In the genomic region with DNA sequence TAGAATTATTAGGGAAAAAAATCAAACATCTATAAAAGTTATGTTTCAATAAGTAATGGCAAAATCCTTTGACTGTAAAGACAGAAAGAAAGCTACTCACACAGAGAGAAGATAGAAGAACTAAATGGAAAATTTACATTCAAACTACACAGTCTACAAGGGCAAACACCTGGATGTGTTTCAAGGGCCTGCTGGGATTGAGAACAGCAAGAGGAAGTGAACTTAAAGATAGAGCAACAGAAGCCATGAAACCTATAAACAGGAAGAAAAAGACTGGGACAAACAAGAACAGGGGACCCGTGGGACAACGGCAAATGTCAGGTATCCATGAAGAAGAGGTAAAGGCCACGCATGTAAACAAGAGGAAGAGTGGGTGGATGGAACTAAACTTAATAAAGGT, we compare ENCODE assay signal across 19 mouse cellular contexts.
DNase-seq lines count a peak whose midpoint lies in the region; ATAC-seq and TF ChIP-seq lines count a peak whose summit lies in the region.
"Had no signal": no experiment of that assay in that cellular context is flagged by ENCODE, and none has a peak within 500 bp of the region (broad histone marks: within the 10 kb centered on the region; RNA-seq: fewer than 3 reads in every experiment).

No protein-coding gene starts in this region.

- no peak overlapping the region for H3K4me3 ChIP-seq in heart, embryonic 12.5 days
- H3K4me3 ChIP-seq in thymus, adult 2 months (ENCODE audit: control insufficient read depth, insufficient read depth, low read length) = no peak overlapping the region
- H3K4me3 ChIP-seq in hindbrain, embryonic 12.5 days = no peak overlapping the region
- H3K4me3 ChIP-seq: embryonic facial prominence, embryonic 12.5 days; forebrain, embryonic 15.5 days; heart, adult 2 months; hindbrain, embryonic 10.5 days; hindbrain, embryonic 15.5 days had no signal

- peaks cover 6% of the 10 kb centered on the region; the same call in 1 of the 2 replicates for H3K4me1 ChIP-seq in heart, embryonic 12.5 days (replicated peaks)
- peaks cover 16% of the 10 kb centered on the region for H3K4me1 ChIP-seq in thymus, adult 2 months (replicated peaks; ENCODE audit: control insufficient read depth, insufficient read depth, low read length)
- H3K4me1 ChIP-seq in hindbrain, embryonic 12.5 days = 0 out of 2 replicates have a peak, but pooled peaks cover 3% of the 10 kb centered on the region
- H3K4me1 ChIP-seq: forebrain, embryonic 15.5 days; hindbrain, embryonic 15.5 days had no signal

- no peak for ATAC-seq in heart, embryonic 12.5 days (ENCODE audit: insufficient number of reproducible peaks, low FRiP score)
- peak; percentile 33 for ATAC-seq in granulocyte monocyte progenitor cell, adult 5-6 weeks (replicated peaks; ENCODE audit: poor library complexity, severe bottlenecking)
- ATAC-seq in megakaryocyte, adult 5-6 weeks (ENCODE audit: poor library complexity, severe bottlenecking) = peak; percentile 23; the same call in 1 of the 2 replicates
- ATAC-seq in hindbrain, embryonic 12.5 days (ENCODE audit: low FRiP score) = no peak
- ATAC-seq: forebrain, embryonic 15.5 days had no signal

- no peak overlapping the region for H3K4me2 ChIP-seq in heart, embryonic 12.5 days
- no peak overlapping the region for H3K4me2 ChIP-seq in hindbrain, embryonic 12.5 days (replicated peaks)
- H3K4me2 ChIP-seq: embryonic facial prominence, embryonic 12.5 days; forebrain, embryonic 15.5 days; heart, embryonic 11.5 days; hindbrain, embryonic 15.5 days had no signal

- no peak for TF ChIP-seq POLR2A in thymus, adult 2 months (IDR thresholded peaks at IDR 0.05; ENCODE audit: control insufficient read depth, extremely low read depth, insufficient read depth, low read length, poor library complexity)

- no peak for TF ChIP-seq CTCF in thymus, adult 2 months (IDR thresholded peaks at IDR 0.05; ENCODE audit: borderline replicate concordance, control insufficient read depth, extremely low read depth, insufficient read depth, low read length, poor library complexity)

- H3K36me3 ChIP-seq in heart, embryonic 12.5 days = no peaks in the 10 kb centered on the region
- H3K36me3 ChIP-seq in thymus, adult 2 months (ENCODE audit: control insufficient read depth, insufficient read depth, low read length) = peaks cover 11% of the 10 kb centered on the region
- H3K36me3 ChIP-seq in hindbrain, embryonic 12.5 days = no peaks in the 10 kb centered on the region
- H3K36me3 ChIP-seq: embryonic facial prominence, embryonic 12.5 days; forebrain, embryonic 15.5 days; hindbrain, embryonic 10.5 days; hindbrain, embryonic 15.5 days had no signal

- H3K9ac ChIP-seq in heart, embryonic 12.5 days = no peak overlapping the region
- H3K9ac ChIP-seq in hindbrain, embryonic 12.5 days = no peak overlapping the region
- H3K9ac ChIP-seq: embryonic facial prominence, embryonic 12.5 days; forebrain, embryonic 15.5 days; hindbrain, embryonic 15.5 days had no signal

- H3K9me3 ChIP-seq in heart, embryonic 12.5 days (replicated peaks) = no peaks in the 10 kb centered on the region
- H3K9me3 ChIP-seq in hindbrain, embryonic 12.5 days (replicated peaks) = no peaks in the 10 kb centered on the region
- H3K9me3 ChIP-seq: embryonic facial prominence, embryonic 12.5 days; forebrain, embryonic 15.5 days; hindbrain, embryonic 10.5 days; hindbrain, embryonic 15.5 days had no signal

- H3K27ac ChIP-seq in heart, embryonic 12.5 days (ENCODE audit: poor library complexity, severe bottlenecking) = no peak overlapping the region
- no peak overlapping the region for H3K27ac ChIP-seq in thymus, adult 2 months (ENCODE audit: control insufficient read depth, insufficient read depth, low read length)
- no peak overlapping the region for H3K27ac ChIP-seq in hindbrain, embryonic 12.5 days
- H3K27ac ChIP-seq: embryonic facial prominence, embryonic 12.5 days; forebrain, embryonic 15.5 days; heart, adult 2 months; hindbrain, embryonic 10.5 days; hindbrain, embryonic 15.5 days had no signal

- peak; percentile 42 for DNase-seq in heart, adult 11 months
- DNase-seq in A20 (ENCODE audit: low read depth, low spot score) = peak; percentile 51
- no peak for DNase-seq in thymus, adult 2 months
- DNase-seq in right cerebral cortex, postnatal 36 days (ENCODE audit: low spot score in 2 of 2) = no peak
- DNase-seq: adrenal gland, postnatal 25 days; cerebellum, adult 11 months; cerebellum, adult 8-10 months; cerebellum, postnatal 25 days; gastrocnemius, postnatal 36 days had no signal

- 82% methylated on average over 3 of the region's 3 CpGs for WGBS in heart, embryonic 12.5 days
- WGBS in thymus, adult 2 months = 62% methylated on average over 3 of the region's 3 CpGs
- 99% methylated on average over 3 of the region's 3 CpGs for WGBS in hindbrain, embryonic 12.5 days

- H3K27me3 ChIP-seq in heart, embryonic 12.5 days (replicated peaks) = no peaks in the 10 kb centered on the region
- H3K27me3 ChIP-seq in thymus, adult 2 months (ENCODE audit: control insufficient read depth, insufficient read depth, low read length) = no peaks in the 10 kb centered on the region
- H3K27me3 ChIP-seq in hindbrain, embryonic 12.5 days = no peaks in the 10 kb centered on the region
- H3K27me3 ChIP-seq: embryonic facial prominence, embryonic 12.5 days; forebrain, embryonic 15.5 days; hindbrain, embryonic 15.5 days had no signal

Comparison
In these comparisons a context has a peak if more than half of its experiments do, and no peak if none do; other contexts are left out.
1. DNase-seq: peak in heart, adult 11 months (single experiment) and A20 (single experiment); none in thymus, adult 2 months (single experiment) and right cerebral cortex, postnatal 36 days (0 of 2).
2. ATAC-seq: peak in granulocyte monocyte progenitor cell, adult 5-6 weeks (single experiment) and megakaryocyte, adult 5-6 weeks (single experiment); none in heart, embryonic 12.5 days (single experiment) and hindbrain, embryonic 12.5 days (single experiment).